Mouse (Mus musculus) heart, postnatal 0 days (tissue): ENCODE results near the gene Lrrc25. TPM values are rescaled to one million over a fixed set of nuclear protein-coding genes. Genes with fewer than 3 reads are reported as not detected.
A peak's percentile ranks its signal among the peaks of the same experiment; 100 is the strongest.
"Not testable (repeated sequence)": the region's sequence is repeated elsewhere in the genome, so short reads cannot be mapped to it uniquely, and the experiment has no call there.

Experiments
- ATAC-seq: fragments of 200-750 bp; cut with Nextera tagmentation; 2 replicates; pipeline ENCODE4 v1.8.0; 2017; ENCODE audit warnings: low read depth, moderate number of reproducible peaks, moderate library complexity; ENCODE audit not compliant: insufficient read depth
- DNase-seq: peaks from one replicate; pipeline ENCODE4 v3.0.0-alpha.2; 2016; ENCODE audit warnings: low spot score
- H3K27ac ChIP-seq: fragments of 300-500 bp; sonication (generic); 2 replicates; pipeline ENCODE4 v1.5.1; 2014; ENCODE audit warnings: low read depth, mild to moderate bottlenecking
- H3K27me3 ChIP-seq: fragments of 300-500 bp; sonication (generic); 2 replicates; pipeline ENCODE4 v1.6.1; 2014; ENCODE audit warnings: low read length, mixed read lengths; ENCODE audit not compliant: control insufficient read depth, insufficient read depth
- H3K36me3 ChIP-seq: fragments of 300-500 bp; sonication (generic); replicated peaks from 2 replicates; pipeline ENCODE4 v1.6.1; 2014; ENCODE audit warnings: low read length, mixed read lengths; ENCODE audit not compliant: control insufficient read depth, insufficient read depth
- H3K4me1 ChIP-seq: fragments of 300-500 bp; sonication (generic); 2 replicates; pipeline ENCODE4 v1.6.1; 2014; ENCODE audit warnings: antibody characterized with exemption; ENCODE audit not compliant: control insufficient read depth, insufficient read depth
- H3K4me2 ChIP-seq: fragments of 300-500 bp; sonication (generic); 2 replicates; pipeline ENCODE4 v1.6.1; 2014; ENCODE audit warnings: low read depth, mild to moderate bottlenecking, low read length, moderate library complexity
- H3K4me3 ChIP-seq: fragments of 300-500 bp; sonication (generic); 2 replicates; pipeline ENCODE4 v1.5.1; 2014; ENCODE audit warnings: low read depth, low read length
- H3K9ac ChIP-seq: fragments of 300-500 bp; sonication (generic); replicated peaks from 2 replicates; pipeline ENCODE4 v1.6.1; 2014; ENCODE audit warnings: low read depth, low read length, mixed read lengths
- H3K9me3 ChIP-seq: fragments of 300-500 bp; sonication (generic); replicated peaks from 2 replicates; pipeline ENCODE4 v1.6.1; 2016; ENCODE audit warnings: low read length; ENCODE audit not compliant: control insufficient read depth
- CTCF ChIP-seq: IDR thresholded peaks from 2 replicates; pipeline ENCODE4 v1.5.1; 2016; ENCODE audit warnings: antibody characterized with exemption, control low read depth, low read depth
- EP300 ChIP-seq: IDR thresholded peaks from 2 replicates; pipeline ENCODE4 v1.6.1; 2016; ENCODE audit warnings: antibody characterized with exemption, low read depth
- WGBS: fragments of 180-500 bp; shearing (Covaris S2); extraction: QIAGEN DNeasy Blood & Tissue Kit; methylation state at CpG from one replicate; pipeline ENCODE4 v1.1.7; 2014; 5-methylcytosine and 5-hydroxymethylcytosine counted together
- polyA plus RNA-seq: library from polyadenylated mRNA; unstranded; fragments of >200 nt; fragmentation: Nextera tagmentation; extraction: Ambion mirVana; gene quantifications from 2 replicates; pipeline ENCODE4 v1.2.1, GENCODE M21; 2015
- total RNA-seq: library from RNA; depleted of rRNA; stranded (reverse); fragments of >200 nt; gene quantifications from 2 replicates; pipeline ENCODE4 v1.2.3, GENCODE M21; 2014; ENCODE audit warnings: low replicate concordance

Lrrc25 gene
- total and polyA plus RNA-seq, 2 experiments from 2014 or later: 1.3 to 1.5 TPM

DNA sequence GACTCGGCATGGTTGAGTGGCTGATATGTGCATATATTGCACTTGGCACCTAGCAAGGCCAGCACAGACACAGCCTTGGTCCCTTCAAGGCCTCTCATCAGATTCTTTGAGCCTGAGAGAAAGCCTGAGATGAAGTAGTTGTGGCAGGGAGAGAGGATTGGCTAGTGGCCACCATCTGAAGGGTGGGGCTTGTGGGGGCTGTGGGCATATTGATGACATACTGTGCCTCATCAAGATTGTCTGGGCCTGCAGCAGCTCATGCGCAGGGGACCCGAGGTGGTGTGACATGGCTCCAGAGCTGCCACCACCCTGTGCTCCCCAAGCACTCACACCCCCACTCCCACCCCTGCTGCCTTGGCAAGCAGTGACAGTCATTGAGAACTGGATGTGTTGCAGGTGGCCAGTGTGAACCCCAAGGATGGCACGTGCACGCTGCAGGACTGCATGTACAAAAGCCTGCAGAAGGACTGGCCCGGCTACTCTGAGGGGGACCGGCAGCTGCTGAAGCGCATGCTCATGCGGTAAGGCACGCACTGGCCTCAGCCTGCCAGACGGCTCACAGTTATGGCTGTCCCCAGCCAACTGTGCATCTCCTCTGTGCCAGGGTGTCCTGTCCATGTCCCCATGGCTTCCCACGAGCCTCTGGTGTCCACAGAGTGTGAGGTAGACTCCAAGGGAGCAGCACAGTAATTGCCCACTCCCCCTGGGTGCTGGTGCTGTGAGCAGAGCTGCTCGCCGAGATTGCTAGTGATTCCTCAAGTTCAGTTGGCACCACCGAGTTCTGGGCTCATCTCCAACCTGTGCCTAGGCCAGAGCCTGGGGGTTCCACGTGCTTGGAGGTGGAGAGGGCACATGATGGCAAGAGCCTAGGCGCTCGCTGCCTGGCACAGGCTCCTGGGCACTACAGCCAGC is 32.2 kb upstream of the Lrrc25 start:
- no peaks in the 10 kb centered on the region for H3K4me1 ChIP-seq
- DNase-seq: no peak
- 84% methylated on average over 18 of the region's 18 CpGs for WGBS
- no peak overlapping the region for H3K9ac ChIP-seq
- no peaks in the 10 kb centered on the region for H3K9me3 ChIP-seq
- H3K4me3 ChIP-seq: no peak overlapping the region
- H3K4me2 ChIP-seq: no peak overlapping the region
- no peak overlapping the region for H3K27ac ChIP-seq
- H3K36me3 ChIP-seq: peaks cover 89% of the 10 kb centered on the region
- ATAC-seq: no peak
- no peaks in the 10 kb centered on the region for H3K27me3 ChIP-seq
- no peak for TF ChIP-seq CTCF
- TF ChIP-seq EP300: no peak

DNA sequence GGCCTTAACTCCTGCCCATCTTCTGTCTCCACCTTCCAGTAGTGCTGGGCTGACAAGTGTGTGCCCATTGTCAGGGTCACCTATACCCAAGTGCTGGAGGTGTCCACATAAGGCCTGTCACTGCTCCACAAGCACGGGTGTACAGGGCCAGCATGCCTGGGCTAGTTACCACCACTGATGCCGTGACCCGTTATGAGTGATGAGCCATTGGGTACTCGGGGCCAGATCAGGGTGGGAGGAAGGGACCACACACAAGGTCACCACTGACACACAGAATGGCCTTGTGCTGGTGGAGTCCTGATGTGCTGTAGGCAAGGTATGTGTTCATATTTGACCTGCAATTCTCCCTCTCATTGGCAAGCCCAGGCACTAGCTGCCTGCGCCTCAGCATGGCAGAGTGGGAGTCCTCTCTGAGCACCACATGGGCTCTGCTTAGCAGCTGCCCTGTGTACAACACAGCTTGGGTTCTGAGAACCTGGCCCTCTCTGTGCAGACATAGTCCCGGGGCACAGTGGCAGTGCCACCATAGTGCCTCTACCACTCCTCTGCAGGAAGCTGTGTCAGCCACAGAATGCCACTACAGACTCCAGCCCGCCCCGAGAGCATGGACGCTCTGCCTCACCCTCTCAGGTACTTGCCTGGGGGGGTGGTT is 31.2 kb upstream of the Lrrc25 start:
- H3K36me3 ChIP-seq: peaks cover 90% of the 10 kb centered on the region
- WGBS: 88% methylated on average over 9 of the region's 9 CpGs
- H3K4me3 ChIP-seq: no peak overlapping the region
- ATAC-seq: no peak; the same call in 1 of the 2 replicates
- DNase-seq: no peak
- no peak overlapping the region for H3K27ac ChIP-seq
- H3K9me3 ChIP-seq: no peaks in the 10 kb centered on the region
- H3K4me1 ChIP-seq: no peaks in the 10 kb centered on the region
- TF ChIP-seq CTCF (no peak), EP300 (no peak)
- H3K9ac ChIP-seq: no peak overlapping the region
- no peak overlapping the region for H3K4me2 ChIP-seq
- no peaks in the 10 kb centered on the region for H3K27me3 ChIP-seq

DNA sequence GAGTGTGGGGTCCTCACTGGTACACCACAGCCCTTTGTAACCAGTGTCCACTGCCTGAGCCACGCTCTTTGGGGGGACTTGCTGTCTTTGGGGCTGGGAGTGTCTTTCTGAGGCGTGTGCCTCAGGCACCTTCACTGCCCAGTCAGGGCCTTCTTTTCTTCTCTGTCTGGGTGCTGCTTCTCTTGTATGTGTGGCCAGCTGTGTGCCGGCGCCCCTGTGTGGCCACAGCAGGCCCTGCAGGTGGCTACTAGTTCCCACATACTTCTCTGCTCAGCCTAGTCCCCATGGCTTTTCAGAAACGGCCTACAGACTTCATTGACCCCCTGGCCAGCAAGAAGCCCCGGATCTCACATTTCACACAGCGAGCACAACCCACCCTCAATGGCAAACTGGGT is 30.7 kb upstream of the Lrrc25 start:
- WGBS: 32% methylated on average over 7 of the region's 7 CpGs
- H3K9me3 ChIP-seq: no peaks in the 10 kb centered on the region
- no peak overlapping the region for H3K4me3 ChIP-seq
- TF ChIP-seq CTCF (peak; percentile 85), EP300 (no peak)
- no peak overlapping the region for H3K9ac ChIP-seq
- no peaks in the 10 kb centered on the region for H3K27me3 ChIP-seq
- H3K36me3 ChIP-seq: peaks cover 90% of the 10 kb centered on the region
- DNase-seq (no peak), ATAC-seq (peak; percentile 82)
- H3K27ac ChIP-seq: no peak overlapping the region
- H3K4me1 ChIP-seq: no peaks in the 10 kb centered on the region
- H3K4me2 ChIP-seq: no peak overlapping the region

DNA sequence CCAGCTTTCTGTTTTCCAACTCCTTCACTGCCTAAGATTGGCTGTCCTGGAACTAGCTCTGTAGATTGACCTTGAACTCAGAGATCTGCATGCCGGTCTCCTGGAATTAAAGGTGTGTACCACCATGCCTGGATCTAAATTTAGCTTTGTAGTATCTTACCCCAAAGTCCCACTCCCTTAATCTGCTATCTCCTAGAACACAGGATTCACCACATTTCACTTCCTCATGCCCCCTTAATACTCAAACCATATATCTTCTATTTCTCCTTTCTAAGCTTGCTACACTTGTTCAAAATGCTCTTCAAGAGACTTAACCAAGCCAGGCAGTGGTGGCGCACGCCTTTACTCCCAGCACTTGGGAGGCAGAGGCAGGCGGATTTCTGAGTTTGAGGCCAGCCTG is 28.0 kb upstream of the Lrrc25 start:
- not testable (repeated sequence) for H3K9me3 ChIP-seq, H3K9ac ChIP-seq, DNase-seq, H3K4me2 ChIP-seq, ATAC-seq, H3K27me3 ChIP-seq, H3K4me1 ChIP-seq, H3K4me3 ChIP-seq, H3K27ac ChIP-seq
- WGBS: 76% methylated on average over 4 of the region's 4 CpGs
- peaks cover 84% of the 10 kb centered on the region for H3K36me3 ChIP-seq

DNA sequence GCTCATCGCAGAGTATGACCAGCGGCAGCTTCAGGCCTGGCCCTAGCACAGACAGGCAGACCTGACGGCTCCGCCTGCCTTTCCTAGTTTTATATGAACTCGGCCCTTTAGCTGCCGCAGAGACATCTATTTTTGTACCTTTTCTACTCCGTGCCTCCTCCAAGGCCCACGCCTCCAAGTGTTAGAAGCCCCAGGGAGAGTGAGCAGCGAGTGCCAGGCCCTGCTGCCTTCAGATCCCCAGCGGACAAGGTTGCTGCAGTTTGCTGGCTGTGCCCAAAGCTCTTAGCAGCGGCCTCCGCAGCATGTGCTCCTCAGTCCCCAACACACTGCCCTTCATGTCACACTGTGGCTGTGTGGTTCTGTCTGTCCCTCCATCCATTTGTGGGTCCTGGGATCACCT is 24.4 kb upstream of the Lrrc25 start:
- no peak for DNase-seq
- peaks cover 54% of the 10 kb centered on the region for H3K36me3 ChIP-seq

More for the DNA sequence above, 24.4 kb upstream of the Lrrc25 start:
- no peak overlapping the region for H3K4me3 ChIP-seq
- no peak for TF ChIP-seq CTCF
- TF ChIP-seq EP300: no peak
- 51% methylated on average over 12 of the region's 12 CpGs for WGBS
- H3K27ac ChIP-seq: no peak overlapping the region
- H3K4me1 ChIP-seq: peaks cover 10% of the 10 kb centered on the region; the same call in 1 of the 2 replicates
- H3K27me3 ChIP-seq: no peaks in the 10 kb centered on the region
- no peak for ATAC-seq
- no peak overlapping the region for H3K9ac ChIP-seq
- no peaks in the 10 kb centered on the region for H3K9me3 ChIP-seq
- H3K4me2 ChIP-seq: no peak overlapping the region
